Mouse (Mus musculus): ENCODE measurements around the gene Gprc5a. TPM values are rescaled to one million over a fixed set of nuclear protein-coding genes. Genes with fewer than 3 reads are reported as not detected.
A peak's percentile ranks its signal among the peaks of the same experiment; 100 is the strongest.

The Gprc5a gene
- polyA plus RNA-seq, 1 experiment from 2014 or later: 13.9 TPM

DNA sequence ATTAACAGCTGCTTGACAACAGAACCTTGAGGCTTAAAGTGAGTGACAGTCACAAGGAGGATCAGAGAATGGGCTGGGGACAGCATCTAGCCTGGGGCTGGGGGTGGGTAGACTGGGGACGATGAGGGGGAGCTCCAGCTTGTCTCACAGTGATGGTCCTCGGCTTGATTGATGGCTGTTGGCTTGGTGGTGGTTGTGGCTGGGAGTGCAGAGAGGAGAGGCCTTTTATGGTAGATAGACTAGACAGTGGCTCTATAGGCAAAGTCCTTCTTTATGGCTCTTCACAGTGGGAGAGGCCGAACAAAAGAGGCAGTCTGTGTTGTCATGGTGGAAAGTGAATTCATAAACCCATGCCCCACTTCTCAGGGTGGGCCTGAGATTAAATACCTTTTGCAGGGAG, 10.8 kb downstream of the Gprc5a start:
- Histone ChIP-seq H3K4me2 (no peak overlapping the region), H3K9ac (no peak overlapping the region), H3K36me3 (peaks cover 3% of the 10 kb centered on the region; the same call in 1 of the 2 replicates), H3K27me3 (replicated peaks) (no peaks in the 10 kb centered on the region), H3K4me3 (replicated peaks) (no peak overlapping the region), H3K27ac (no peak overlapping the region), H3K4me1 (no peaks in the 10 kb centered on the region), H3K9me3 (no peaks in the 10 kb centered on the region)
- 54% methylated on average over 3 of the region's 3 CpGs for WGBS
- ATAC-seq (ENCODE audit: insufficient read depth, low FRiP score, low read depth): no peak

DNA sequence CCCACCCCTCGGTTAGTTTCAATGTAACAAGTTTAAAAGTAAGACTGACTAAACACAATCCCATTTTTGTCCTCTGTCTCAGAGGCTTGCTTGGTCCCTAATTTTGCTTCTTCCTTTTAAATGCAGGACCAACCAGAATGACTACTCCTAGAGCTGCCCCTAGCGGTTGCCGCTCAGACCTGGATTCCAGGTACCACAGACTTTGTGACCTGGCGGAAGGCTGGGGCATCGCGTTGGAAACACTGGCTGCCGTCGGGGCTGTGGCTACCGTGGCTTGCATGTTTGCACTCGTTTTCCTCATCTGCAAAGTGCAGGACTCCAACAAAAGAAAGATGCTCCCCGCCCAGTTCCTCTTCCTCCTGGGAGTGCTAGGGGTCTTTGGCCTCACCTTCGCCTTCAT, 13.0 kb downstream of the Gprc5a start:
- Histone ChIP-seq H3K27ac (no peak overlapping the region), H3K9ac (no peak overlapping the region), H3K9me3 (no peaks in the 10 kb centered on the region), H3K4me3 (replicated peaks) (no peak overlapping the region), H3K27me3 (replicated peaks) (no peaks in the 10 kb centered on the region), H3K4me2 (no peak overlapping the region), H3K36me3 (peaks cover 3% of the 10 kb centered on the region; the same call in 1 of the 2 replicates), H3K4me1 (no peaks in the 10 kb centered on the region)
- ATAC-seq (ENCODE audit: insufficient read depth, low FRiP score, low read depth): no peak
- 41% methylated on average over 12 of the region's 12 CpGs for WGBS

DNA sequence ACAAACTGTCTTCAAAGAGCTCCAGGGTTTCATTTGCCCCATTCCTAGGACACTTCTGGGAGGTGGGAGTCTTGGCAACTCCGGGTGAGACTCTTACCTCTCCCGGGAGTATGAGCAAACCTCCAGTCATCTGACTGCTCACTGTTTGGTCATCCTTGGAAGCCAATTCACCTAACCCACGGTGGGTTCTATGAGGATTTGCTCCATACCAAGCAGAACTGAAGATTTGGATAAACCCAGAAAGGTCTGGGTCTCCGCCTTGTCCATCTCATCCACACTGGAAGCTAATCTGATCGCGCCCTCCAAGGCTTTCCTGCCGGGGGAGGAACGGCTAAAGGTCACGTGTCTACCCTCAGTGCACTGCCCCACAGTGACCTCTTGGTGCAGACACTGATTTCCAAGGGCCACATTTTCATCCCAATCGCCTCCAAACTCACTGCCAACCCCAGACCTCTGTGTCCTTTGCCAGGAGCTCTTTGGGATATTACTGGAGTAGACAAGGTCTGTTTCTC, 18.6 kb downstream of the Gprc5a start:
- H3K27me3 ChIP-seq (replicated peaks): no peaks in the 10 kb centered on the region
- no peaks in the 10 kb centered on the region; the same call in 1 of the 2 replicates for H3K36me3 ChIP-seq
- WGBS: 69% methylated on average over 10 of the region's 10 CpGs
- no peak overlapping the region for H3K4me3 ChIP-seq (replicated peaks)
- H3K27ac ChIP-seq: no peak overlapping the region
- H3K4me2 ChIP-seq: no peak overlapping the region
- no peak overlapping the region for H3K9ac ChIP-seq
- H3K9me3 ChIP-seq: no peaks in the 10 kb centered on the region
- H3K4me1 ChIP-seq: 0 out of 2 replicates have a peak, but pooled peaks cover 4% of the 10 kb centered on the region
- ATAC-seq (ENCODE audit: insufficient read depth, low FRiP score, low read depth): no peak

DNA sequence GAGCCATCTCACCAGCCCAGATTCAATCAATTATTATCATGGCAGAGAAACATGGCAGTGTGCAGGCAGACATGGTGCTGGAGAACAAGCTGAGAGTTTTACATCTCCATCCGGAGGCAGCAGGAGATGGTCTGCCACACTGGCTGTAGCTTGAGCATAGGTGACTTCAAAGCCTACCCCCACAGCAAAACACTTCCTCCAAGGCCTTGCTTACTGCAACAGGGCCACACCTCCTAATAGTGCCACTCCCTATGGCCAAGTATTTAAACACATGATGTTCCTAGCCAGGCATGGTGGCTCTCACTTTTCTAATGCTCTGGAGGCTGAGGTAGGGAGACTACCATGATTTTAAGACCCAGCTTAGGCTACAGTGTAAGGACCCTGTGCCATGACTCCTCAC, 20.3 kb downstream of the Gprc5a start:
- Histone ChIP-seq H3K27me3 (replicated peaks) (no peaks in the 10 kb centered on the region), H3K4me3 (replicated peaks) (no peak overlapping the region), H3K9me3 (no peaks in the 10 kb centered on the region), H3K27ac (no peak overlapping the region), H3K9ac (no peak overlapping the region), H3K36me3 (no peaks in the 10 kb centered on the region), H3K4me1 (0 out of 2 replicates have a peak, but pooled peaks cover 4% of the 10 kb centered on the region), H3K4me2 (no peak overlapping the region)
- ATAC-seq (ENCODE audit: insufficient read depth, low FRiP score, low read depth): no peak
- 97% methylated on average over 1 of the region's 1 CpGs for WGBS

DNA sequence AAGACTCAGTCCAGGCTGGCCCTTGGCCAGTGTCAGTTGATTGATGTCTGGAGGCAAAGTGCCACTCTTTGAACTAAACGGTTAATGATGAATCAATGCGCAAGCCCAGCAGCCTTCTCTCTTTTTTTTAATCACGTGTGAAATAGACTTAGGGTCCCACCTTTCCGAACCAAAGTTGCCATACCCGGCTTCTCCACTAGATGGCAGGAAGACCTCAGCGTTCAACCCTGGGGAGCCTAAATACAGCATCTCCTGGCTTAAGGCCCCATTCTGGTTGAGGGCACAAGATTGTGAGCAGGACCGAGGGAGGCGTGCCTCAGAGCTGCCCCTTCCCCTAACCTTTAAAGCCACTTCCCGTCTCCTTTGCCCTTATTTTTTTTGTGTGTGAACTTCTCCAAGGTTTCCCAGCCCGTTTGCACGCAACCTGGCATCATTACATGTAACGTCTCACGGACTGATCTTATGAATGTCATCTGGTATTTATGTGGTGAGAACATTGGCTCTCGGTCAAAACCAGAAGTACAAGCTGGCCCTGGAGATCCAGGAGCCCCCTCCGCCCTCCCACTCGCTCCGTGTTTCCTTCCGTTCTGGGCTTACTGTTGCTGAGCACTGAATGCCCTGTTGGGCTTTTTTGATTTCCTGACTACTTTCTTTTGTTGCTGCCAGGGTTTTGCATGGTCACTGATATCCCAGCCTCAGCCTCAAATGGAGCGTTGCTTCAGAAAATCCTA, 22.4 kb downstream of the Gprc5a start:
- Histone ChIP-seq H3K4me3 (replicated peaks) (no peak overlapping the region), H3K27ac (no peak overlapping the region)
- WGBS: 25% methylated on average over 19 of the region's 19 CpGs

DNA sequence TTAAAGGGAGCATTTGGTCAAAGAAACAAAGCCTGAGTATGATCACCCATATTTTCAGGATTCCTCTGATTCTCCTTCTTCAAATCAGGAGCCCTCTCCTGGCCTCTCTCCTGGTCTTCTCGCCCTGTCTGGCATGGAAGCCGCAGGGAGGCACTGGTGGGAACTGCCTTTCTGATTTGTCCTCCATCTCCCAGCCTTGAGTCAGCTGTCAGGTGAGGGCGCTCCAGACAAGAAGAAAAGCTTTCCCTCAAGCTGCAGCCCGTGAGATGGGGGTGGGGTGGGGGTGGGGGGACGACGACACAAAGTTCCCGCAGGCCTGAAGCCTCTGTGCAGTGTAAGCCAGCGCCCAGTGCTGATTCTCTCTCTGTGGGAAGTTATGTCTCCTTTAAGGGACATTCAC, 24.3 kb downstream of the Gprc5a start:
- no peaks in the 10 kb centered on the region for H3K9me3 ChIP-seq
- H3K9ac ChIP-seq: no peak overlapping the region

More for the DNA sequence above, 22.4 kb downstream of the Gprc5a start:
- ATAC-seq (ENCODE audit: insufficient read depth, low FRiP score, low read depth): peak; percentile 64; the same call in 1 of the 2 replicates
- peak overlapping the region; percentile 51 for H3K4me2 ChIP-seq
- 0 out of 2 replicates have a peak, but pooled peaks cover 4% of the 10 kb centered on the region for H3K4me1 ChIP-seq
- no peaks in the 10 kb centered on the region for H3K27me3 ChIP-seq (replicated peaks)
- no peaks in the 10 kb centered on the region for H3K36me3 ChIP-seq
- H3K9me3 ChIP-seq: no peaks in the 10 kb centered on the region
- H3K9ac ChIP-seq: no peak overlapping the region

DNA sequence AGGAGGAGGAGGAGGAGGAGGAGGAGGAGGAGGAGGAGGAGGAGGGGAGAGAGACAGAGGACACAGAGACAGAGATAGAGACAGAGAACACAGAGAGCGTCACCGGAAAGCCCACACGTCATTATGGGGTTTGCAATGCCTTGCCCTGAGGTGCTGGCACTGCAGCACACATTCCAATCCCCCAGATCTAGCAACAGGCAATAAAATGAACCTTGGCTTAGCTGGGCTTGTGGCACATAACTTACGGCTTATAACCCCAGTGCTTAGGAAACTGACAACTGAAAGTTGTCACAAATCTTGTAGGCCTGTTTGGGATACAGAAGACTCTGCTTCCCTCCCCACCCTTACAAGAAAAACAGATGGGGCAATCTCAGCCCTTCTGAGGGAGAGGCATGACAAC, 25.2 kb downstream of the Gprc5a start:
- H3K36me3 ChIP-seq: no peaks in the 10 kb centered on the region
- H3K4me1 ChIP-seq: 0 out of 2 replicates have a peak, but pooled peaks cover 4% of the 10 kb centered on the region
- H3K9me3 ChIP-seq: no peaks in the 10 kb centered on the region
- H3K9ac ChIP-seq: no peak overlapping the region
- 78% methylated on average over 4 of the region's 4 CpGs for WGBS
- H3K27ac ChIP-seq: no peak overlapping the region
- ATAC-seq (ENCODE audit: insufficient read depth, low FRiP score, low read depth): no peak
- H3K27me3 ChIP-seq (replicated peaks): no peaks in the 10 kb centered on the region
- H3K4me3 ChIP-seq (replicated peaks): no peak overlapping the region
- no peak overlapping the region for H3K4me2 ChIP-seq

More for the DNA sequence above, 24.3 kb downstream of the Gprc5a start:
- H3K4me3 ChIP-seq (replicated peaks): no peak overlapping the region
- ATAC-seq (ENCODE audit: insufficient read depth, low FRiP score, low read depth): no peak
- WGBS: 25% methylated on average over 8 of the region's 8 CpGs
- no peaks in the 10 kb centered on the region for H3K36me3 ChIP-seq
- no peak overlapping the region for H3K4me2 ChIP-seq
- H3K27ac ChIP-seq: no peak overlapping the region
- 0 out of 2 replicates have a peak, but pooled peaks cover 4% of the 10 kb centered on the region for H3K4me1 ChIP-seq
- no peaks in the 10 kb centered on the region for H3K27me3 ChIP-seq (replicated peaks)

DNA sequence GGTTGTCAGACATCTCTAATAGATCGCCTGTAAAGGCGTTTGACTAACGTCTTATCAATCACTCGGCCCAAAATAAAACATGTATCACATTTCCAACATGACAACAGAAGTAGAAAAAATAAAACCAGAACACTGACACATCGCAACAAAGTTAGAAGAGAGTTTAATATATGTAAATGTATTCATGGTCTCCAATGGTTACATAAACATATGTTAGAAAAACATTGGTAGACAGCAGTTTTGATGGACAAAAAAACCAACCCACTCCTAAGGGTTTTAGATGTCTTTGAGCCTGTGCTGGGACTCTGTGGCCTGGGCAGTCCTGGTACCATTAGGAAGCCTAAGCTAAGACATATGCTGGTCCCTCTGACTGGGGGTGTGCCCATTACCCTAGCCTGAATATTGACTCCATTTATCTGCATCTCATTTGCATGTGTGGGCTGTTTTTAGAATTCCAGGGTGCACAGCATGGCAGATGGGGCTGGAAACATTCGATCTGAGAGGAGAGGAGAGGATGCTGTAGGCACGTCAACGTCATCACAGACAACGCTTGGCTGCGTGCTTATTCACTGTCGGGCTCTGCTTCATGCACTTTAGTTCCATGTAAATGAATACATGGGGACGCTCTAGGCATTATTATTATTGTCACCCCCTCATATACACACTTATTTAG, 27.5 kb downstream of the Gprc5a start:
- H3K27me3 ChIP-seq (replicated peaks): no peaks in the 10 kb centered on the region
- WGBS: 89% methylated on average over 12 of the region's 12 CpGs
- H3K4me2 ChIP-seq: no peak overlapping the region
- no peaks in the 10 kb centered on the region for H3K9me3 ChIP-seq
- ATAC-seq (ENCODE audit: insufficient read depth, low FRiP score, low read depth): no peak
- H3K4me1 ChIP-seq: 0 out of 2 replicates have a peak, but pooled peaks cover 3% of the 10 kb centered on the region
- no peak overlapping the region for H3K9ac ChIP-seq
- no peak overlapping the region for H3K27ac ChIP-seq
- H3K36me3 ChIP-seq: no peaks in the 10 kb centered on the region
- H3K4me3 ChIP-seq (replicated peaks): no peak overlapping the region

DNA sequence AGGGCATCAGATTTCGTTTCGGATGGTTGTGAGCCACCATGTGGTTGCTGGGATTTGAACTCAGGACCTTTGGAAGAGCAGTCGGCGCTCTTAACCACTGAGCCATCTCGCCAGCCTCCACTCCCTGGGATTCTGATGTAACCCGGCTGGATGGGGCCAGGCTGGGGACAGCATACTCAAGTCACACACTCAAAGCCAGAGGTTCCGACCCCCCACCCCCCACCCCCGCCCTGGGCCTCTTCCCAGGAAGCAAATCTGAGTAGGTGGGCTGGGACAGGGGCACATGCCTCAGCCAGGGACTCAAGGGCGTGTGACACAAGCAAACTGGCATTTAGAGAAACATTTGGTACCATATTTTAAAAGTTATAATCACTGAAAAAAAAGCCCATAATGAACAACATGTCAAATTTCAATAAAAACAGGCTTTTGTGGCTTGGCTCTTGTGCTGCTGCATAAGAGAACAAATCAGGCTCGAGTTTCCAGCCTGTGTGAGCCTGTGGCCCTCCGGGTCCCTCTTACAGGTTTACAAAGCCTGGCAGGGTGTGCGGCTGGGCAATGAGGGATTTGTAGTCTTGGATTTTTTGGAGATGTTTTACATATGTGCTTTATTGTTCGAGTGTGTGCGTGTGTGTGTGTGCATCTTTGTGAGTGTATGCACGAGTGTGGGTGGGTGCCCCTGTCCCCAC, 35.5 kb downstream of the Gprc5a start:
- no peak overlapping the region for H3K27ac ChIP-seq
- WGBS: 78% methylated on average over 15 of the region's 15 CpGs
- no peak overlapping the region for H3K9ac ChIP-seq
- no peaks in the 10 kb centered on the region for H3K4me1 ChIP-seq
- no peaks in the 10 kb centered on the region for H3K27me3 ChIP-seq (replicated peaks)
- no peaks in the 10 kb centered on the region for H3K36me3 ChIP-seq
- no peaks in the 10 kb centered on the region for H3K9me3 ChIP-seq
- H3K4me3 ChIP-seq (replicated peaks): no peak overlapping the region
- H3K4me2 ChIP-seq: no peak overlapping the region
- ATAC-seq (ENCODE audit: insufficient read depth, low FRiP score, low read depth): no peak

DNA sequence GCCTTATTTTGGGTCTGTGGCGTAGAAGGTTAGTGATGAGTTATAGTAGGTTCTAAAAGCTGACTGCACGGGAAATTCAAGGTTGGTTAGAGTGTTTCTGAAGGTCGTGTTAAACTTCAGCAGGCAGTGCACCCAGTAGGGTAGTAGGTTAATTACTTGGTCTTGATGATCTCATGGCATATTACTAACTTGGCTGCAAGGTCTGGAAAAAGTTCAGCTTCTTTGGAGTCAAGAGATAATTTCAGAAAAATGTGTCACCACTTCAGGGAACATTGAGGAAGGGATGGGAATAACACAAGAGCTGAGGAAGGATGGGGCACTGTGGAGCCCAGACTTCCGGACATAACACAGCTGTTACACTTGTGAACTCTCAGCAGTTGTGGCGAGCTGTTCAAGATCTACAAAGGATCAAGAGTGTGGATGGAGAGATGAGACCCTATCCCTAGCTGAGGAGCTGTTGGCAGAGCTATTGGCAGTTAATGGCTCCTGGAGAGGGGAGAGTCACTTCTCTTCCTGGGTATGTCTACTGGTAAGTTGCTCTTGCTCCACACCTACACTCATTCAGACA, 37.4 kb downstream of the Gprc5a start:
- Histone ChIP-seq H3K27me3 (replicated peaks) (no peaks in the 10 kb centered on the region), H3K4me1 (no peaks in the 10 kb centered on the region), H3K4me3 (replicated peaks) (no peak overlapping the region), H3K9ac (no peak overlapping the region), H3K36me3 (no peaks in the 10 kb centered on the region), H3K27ac (no peak overlapping the region), H3K4me2 (no peak overlapping the region), H3K9me3 (no peaks in the 10 kb centered on the region)
- WGBS: 68% methylated on average over 5 of the region's 5 CpGs
- ATAC-seq (ENCODE audit: insufficient read depth, low FRiP score, low read depth): no peak

DNA sequence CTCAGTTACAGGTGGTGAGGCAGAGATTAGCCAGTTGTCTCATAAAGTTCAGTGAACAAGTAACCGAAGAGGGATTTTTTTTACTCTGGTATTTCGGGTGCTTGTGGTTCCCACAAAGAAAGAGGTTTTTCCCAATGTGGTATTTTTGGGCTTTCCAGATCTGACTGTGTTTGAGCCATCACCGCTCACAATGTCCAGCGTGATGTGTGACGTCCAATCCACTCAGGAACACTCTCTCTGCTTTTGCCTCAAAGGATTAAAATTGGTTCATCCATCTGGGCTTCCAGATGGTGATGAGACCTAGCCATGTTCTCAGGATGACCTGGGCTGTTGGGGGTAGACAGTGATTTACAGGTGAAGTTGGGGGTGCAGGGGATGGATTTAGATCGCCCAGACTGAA, 41.6 kb downstream of the Gprc5a start:
- WGBS: 92% methylated on average over 6 of the region's 6 CpGs
- no peak for ATAC-seq (ENCODE audit: insufficient read depth, low FRiP score, low read depth)

More for the DNA sequence above, 41.6 kb downstream of the Gprc5a start:
- no peaks in the 10 kb centered on the region for H3K36me3 ChIP-seq
- no peak overlapping the region for H3K27ac ChIP-seq
- no peak overlapping the region for H3K4me3 ChIP-seq (replicated peaks)
- no peak overlapping the region for H3K9ac ChIP-seq
- no peaks in the 10 kb centered on the region for H3K9me3 ChIP-seq
- no peaks in the 10 kb centered on the region for H3K27me3 ChIP-seq (replicated peaks)
- H3K4me1 ChIP-seq: no peaks in the 10 kb centered on the region
- no peak overlapping the region for H3K4me2 ChIP-seq

Data from stomach, embryonic 15.5 days (tissue).